8 mouse cellular contexts compared by ENCODE assay signal in genomic region chr15:102150301-102151135, GRCm38 (mm10). TPM values are rescaled to one million over a fixed set of nuclear protein-coding genes. Genes with fewer than 3 reads are reported as not detected.
DNase-seq lines count a peak whose midpoint lies in the region; ATAC-seq and TF ChIP-seq lines count a peak whose summit lies in the region.

TSS of gene Soat2 (plus strand) at chr15:102150526.

- peak; percentile 58 for ATAC-seq in inflammation-experienced regulatory T-cells, adult 6 months
- ATAC-seq in liver, postnatal 0 days: peak; percentile 77
- peak; percentile 65 for ATAC-seq in stomach, embryonic 15.5 days (ENCODE audit: insufficient read depth, low FRiP score, low read depth)

- peak within 1 kb of the TSS; percentile 96 for H3K27ac ChIP-seq in liver, postnatal 0 days (ENCODE audit: low read depth)
- peak within 1 kb of the TSS; percentile 26 for H3K27ac ChIP-seq in stomach, embryonic 15.5 days

- no peaks in the 10 kb centered on the region for H3K27me3 ChIP-seq in liver, postnatal 0 days (ENCODE audit: insufficient read depth, low read length)
- 0 out of 2 replicates have a peak, but pooled peaks cover 4% of the 10 kb centered on the region for H3K27me3 ChIP-seq in stomach, embryonic 15.5 days (replicated peaks)

- H3K9me3 ChIP-seq in liver, postnatal 0 days (ENCODE audit: low read length): no peaks in the 10 kb centered on the region
- no peaks in the 10 kb centered on the region for H3K9me3 ChIP-seq in stomach, embryonic 15.5 days

- H3K36me3 ChIP-seq in liver, postnatal 0 days (replicated peaks; ENCODE audit: insufficient read depth, low read length): 0 out of 2 replicates have a peak, but pooled peaks cover 7% of the 10 kb centered on the region
- no peaks in the 10 kb centered on the region for H3K36me3 ChIP-seq in stomach, embryonic 15.5 days

- peaks cover 22% of the 10 kb centered on the region for H3K4me1 ChIP-seq in liver, postnatal 0 days (ENCODE audit: insufficient read depth)
- peaks cover 12% of the 10 kb centered on the region for H3K4me1 ChIP-seq in stomach, embryonic 15.5 days

- H3K9ac ChIP-seq in liver, postnatal 0 days (replicated peaks): peak within 1 kb of the TSS; percentile 70
- H3K9ac ChIP-seq in stomach, embryonic 15.5 days: no peak within 1 kb of the TSS

- peak; percentile 66 for TF ChIP-seq EP300 in liver, postnatal 0 days (IDR thresholded peaks at IDR 0.05; ENCODE audit: low read depth)

- H3K4me2 ChIP-seq in liver, postnatal 0 days (ENCODE audit: low read depth, low read length): peak within 1 kb of the TSS; percentile 74
- H3K4me2 ChIP-seq in stomach, embryonic 15.5 days: peak within 1 kb of the TSS; percentile 38

- 9% methylated on average over 20 of the region's 20 CpGs for WGBS in liver, postnatal 0 days (ENCODE audit: insufficient replicate concordance)
- WGBS in stomach, embryonic 15.5 days: 29% methylated on average over 20 of the region's 20 CpGs

- peak; percentile 67 for DNase-seq in layer of hippocampus, adult 9-11 months
- DNase-seq in layer of hippocampus, adult 9-10 months (ENCODE audit: low spot score): no peak
- DNase-seq in c-Kit-positive CD71-positive TER-119-positive erythroid progenitor cells, embryonic 14.5 days (ENCODE audit: low spot score): peak; percentile 66
- peak; percentile 76 for DNase-seq in liver, postnatal 0 days
- no peak for DNase-seq in right cerebral cortex, postnatal 10 days (ENCODE audit: low spot score in 2 of 2)
- no peak for DNase-seq in frontal cortex, postnatal 36 days (ENCODE audit: low spot score in 2 of 2)

- H3K4me3 ChIP-seq in liver, postnatal 0 days (ENCODE audit: low read depth, low read length): peak within 1 kb of the TSS; percentile 28
- H3K4me3 ChIP-seq in stomach, embryonic 15.5 days (replicated peaks): no peak within 1 kb of the TSS; the same call in 1 of the 2 replicates

- no peak for TF ChIP-seq CTCF in liver, postnatal 0 days (IDR thresholded peaks at IDR 0.05; ENCODE audit: low read depth)

RNA-seq across cellular contexts. Expression of gene Soat2, which starts in this region (rescaled TPM):
- 1 to 10 TPM in 2 of 3 experiments, under 1 TPM in 1; 0.94 to 4.9 (median 1.3) TPM for polyA plus RNA-seq in inflammation-experienced regulatory T-cells, adult 6 months (2017; shearing (Covaris generic))
- 10.9 and 13.6 TPM in 2 replicates for polyA plus RNA-seq in liver, postnatal 0 days (2015; fragmentation: Nextera tagmentation; extraction: Ambion mirVana)
- polyA plus RNA-seq in stomach, embryonic 15.5 days (2015; fragmentation: Nextera tagmentation; extraction: Ambion mirVana): 5.9 and 6.2 TPM in 2 replicates

Comparison
In these comparisons a context has a peak if more than half of its experiments do, and no peak if none do; other contexts are left out.
1. DNase-seq: peak in layer of hippocampus, adult 9-11 months (single experiment), c-Kit-positive CD71-positive TER-119-positive erythroid progenitor cells, embryonic 14.5 days (single experiment) and liver, postnatal 0 days (single experiment); none in layer of hippocampus, adult 9-10 months (single experiment), right cerebral cortex, postnatal 10 days (0 of 2) and frontal cortex, postnatal 36 days (0 of 2).
2. Peak in every context shown above with its lines, with median percentiles within 50 percentile points of each other: ATAC-seq.